Mouse (Mus musculus): ENCODE results near the gene Prtn3. TPM values are rescaled to one million over a fixed set of nuclear protein-coding genes. Genes with fewer than 3 reads are reported as not detected.
A peak's percentile ranks its signal among the peaks of the same experiment; 100 is the strongest.

The Prtn3 gene
- total RNA-seq (2021) = not detected in 2 replicates
- long read RNA-seq = 0 reads

- no peak for DNase-seq
Measured at GRCm38 (mm10) chr10:79874290-79874862, at the start of gene Prtn3, which contains the start of gene Plppr3. TSS of gene Prtn3 (plus strand) at chr10:79874476. TSS of gene Plppr3 (minus strand) at chr10:79874634.

- no peak for DNase-seq
Measured at GRCm38 (mm10) chr10:79831583-79831982, 42.7 kb upstream of the Prtn3 start.

DNA sequence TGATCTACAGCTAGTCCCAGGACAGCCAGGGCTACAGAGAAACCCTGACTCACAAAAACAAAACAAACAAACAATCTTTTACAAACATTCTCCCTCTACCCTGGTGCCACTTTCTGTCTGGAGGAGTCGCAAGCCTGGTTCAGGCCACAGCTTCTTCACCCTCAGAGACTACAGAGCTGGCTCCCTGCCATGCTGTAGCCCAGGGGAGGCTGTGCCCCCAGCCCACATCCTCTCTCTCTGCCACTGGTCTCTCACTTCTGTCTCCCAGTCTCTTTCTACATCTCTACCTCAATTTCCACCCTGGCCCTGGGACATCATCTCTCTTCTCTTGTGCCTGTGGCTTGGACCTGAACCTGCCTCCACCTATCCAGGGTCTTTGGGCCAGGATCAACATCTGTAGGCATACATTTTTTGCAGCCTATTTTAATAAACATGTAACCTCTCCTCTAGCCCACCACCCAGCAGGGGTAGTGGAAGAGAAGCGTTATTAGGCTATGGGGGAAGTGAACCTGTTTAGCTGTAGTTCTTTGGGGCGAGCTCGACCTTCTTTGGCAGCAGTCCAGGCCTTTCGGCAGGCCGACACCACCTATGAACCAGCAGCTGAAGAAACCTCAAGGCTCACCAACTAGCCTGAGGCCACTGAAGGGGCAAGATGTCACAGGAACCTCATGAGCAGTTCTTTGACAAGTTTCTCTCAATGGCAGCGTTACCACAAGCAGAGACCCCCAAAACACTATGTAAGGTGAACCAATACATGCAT, 42.1 kb upstream of the Prtn3 start:
- no peak for DNase-seq

DNA sequence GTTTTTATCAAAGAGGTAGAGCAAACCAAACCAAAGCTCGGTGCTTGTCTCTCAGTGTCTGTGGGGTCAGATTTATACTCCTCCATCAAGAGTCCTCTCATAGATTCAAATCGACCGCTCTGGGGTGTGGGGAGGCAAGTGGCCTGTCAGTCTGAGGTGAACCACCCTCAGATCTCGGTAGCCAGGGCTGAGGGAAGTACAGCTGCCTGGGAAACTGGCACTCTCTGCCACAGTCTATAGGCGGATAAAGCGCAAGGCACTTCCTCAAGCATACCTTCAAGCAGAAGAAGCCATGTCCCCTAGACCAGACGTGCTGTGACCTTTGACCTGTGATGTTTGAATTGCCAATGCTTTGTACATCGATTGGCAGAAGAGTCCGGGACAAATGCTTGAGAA, 41.5 kb upstream of the Prtn3 start:
- DNase-seq = no peak

DNA sequence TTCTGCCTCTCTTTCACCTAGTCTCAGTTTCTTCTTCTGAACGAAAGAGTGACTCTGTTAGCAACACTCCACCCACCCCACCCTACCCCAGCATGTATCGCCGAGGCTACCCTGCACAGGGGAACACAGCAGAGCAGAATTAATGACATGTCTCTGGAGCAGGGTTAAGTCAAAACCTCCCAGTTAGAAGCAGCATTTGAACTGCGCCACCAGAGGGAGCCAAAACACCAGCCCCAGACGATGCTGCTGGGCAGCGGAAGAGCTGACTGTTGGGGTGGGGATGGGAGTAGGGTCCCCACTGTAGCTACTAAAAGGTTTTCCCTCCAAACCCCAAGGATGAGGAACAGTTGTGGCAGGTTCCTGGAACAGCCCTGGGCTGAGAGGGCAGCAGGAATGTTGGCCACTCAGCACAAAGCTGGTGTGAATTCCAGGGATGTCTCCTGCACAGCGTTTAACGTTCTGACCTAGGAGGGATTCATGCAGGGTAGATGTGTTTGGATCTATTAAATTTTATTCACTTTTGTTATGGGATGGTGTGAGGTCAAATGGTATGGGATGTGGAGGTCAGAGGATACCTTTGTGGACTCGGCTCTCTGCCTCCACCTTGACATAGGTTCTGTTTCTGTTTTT, 39.4 kb upstream of the Prtn3 start:
- DNase-seq = peak; percentile 77

DNA sequence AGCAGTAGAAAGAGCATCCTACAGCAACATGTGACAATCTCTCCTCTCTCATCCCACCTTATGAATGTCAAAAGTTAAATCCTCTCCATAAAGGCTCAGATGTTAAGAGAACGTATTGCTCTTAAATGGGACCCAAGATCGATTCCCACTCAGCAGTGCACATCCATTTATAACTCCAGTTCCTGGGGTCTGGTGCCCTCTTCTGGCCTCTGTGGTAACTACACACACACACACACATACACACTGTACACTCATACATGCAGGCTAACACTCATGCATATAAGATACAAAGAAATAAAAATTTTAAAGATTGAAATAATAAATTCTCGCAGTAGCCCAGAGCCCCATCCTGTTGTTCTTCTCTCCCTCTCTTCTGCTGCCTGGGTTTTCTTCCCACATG, 37.4 kb upstream of the Prtn3 start:
- no peak for DNase-seq

- no peak for DNase-seq
Measured at GRCm38 (mm10) chr10:79838151-79838550, 36.1 kb upstream of the Prtn3 start.

- no peak for DNase-seq
Measured at GRCm38 (mm10) chr10:79840091-79840490, 34.2 kb upstream of the Prtn3 start.

DNA sequence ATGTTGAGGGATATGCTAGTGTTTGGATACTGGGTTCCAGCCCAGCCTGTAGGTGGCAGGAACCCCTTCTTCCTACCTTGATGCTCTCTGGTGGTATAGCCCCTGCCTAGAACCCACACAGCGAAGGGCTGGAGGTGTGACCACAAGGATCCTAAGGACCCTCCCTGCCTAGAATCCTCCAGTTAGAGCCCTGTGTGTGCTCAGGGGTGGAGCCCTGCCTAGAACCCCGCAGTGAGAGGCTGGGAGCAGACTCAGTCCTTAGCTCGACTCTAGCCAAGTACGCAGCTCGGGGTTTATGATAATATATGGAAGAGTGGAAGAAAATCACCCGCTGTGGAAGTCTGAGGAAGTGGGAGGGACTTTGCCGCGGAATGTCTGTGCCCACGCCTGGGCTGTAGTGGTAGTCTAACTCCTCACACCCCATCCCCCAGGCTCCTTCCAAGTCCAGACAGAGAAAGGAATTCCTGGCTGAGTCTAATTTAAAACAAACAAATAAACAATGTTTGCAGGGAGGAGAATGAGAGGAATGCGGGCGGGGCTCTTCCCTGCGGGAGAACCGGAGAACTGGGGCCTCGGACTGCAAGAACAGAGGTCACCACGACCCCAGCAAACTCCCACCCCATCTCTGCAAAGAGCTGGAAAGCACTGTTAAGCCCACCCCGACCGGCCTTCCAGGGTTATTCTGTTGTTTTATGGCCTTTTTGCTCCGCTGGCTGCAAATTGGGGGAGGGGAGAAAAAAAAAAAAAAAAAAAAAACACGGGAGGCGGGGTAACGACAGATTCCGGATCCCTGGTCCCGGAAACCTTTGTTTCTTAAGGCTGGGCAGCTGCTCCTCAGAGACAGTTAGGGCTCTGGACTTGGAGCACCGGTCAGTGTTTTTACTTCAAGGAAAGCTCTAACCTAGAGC, 33.4 kb upstream of the Prtn3 start:
- DNase-seq = no peak

GRCm38 (mm10) chr10:79842322-79842721, 32.0 kb upstream of the Prtn3 start:
- DNase-seq = no peak

GRCm38 (mm10) chr10:79843476-79843875, 30.8 kb upstream of the Prtn3 start:
- DNase-seq = no peak

- no peak for DNase-seq
Measured at GRCm38 (mm10) chr10:79846553-79846952, 27.7 kb upstream of the Prtn3 start.

DNA sequence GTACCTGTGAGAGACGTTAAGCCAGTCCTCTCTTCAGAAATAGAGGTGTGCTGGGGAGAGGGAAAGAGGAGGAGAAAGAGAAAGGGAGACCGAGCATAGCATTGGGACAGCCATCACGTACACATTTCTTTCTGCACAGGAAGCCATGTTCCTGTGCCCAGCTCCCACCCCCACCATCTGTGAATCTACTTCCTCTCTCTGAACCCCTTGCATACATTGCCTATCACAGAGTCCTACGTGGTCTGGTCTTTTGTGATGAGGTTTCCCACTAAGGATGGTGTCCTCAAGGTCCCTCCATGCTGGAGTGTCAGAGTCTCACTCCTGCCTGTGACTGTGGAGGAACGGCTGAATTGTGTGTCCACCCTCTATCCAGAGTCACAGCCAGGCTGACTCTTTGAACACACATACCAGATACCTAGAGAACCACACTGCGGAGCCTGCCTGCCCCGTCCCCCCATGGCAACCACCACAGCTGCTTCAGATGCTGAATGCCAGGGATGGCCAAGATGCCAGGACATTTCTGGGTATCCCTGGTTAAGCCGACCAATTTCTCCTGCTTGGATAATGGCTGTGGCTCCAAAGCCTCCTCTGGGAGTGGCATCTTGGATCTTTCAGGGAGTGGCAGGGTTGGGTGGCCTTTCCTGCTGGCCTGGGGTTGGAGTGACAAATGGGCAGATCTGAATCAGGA, 24.2 kb upstream of the Prtn3 start:
- DNase-seq = no peak

DNA sequence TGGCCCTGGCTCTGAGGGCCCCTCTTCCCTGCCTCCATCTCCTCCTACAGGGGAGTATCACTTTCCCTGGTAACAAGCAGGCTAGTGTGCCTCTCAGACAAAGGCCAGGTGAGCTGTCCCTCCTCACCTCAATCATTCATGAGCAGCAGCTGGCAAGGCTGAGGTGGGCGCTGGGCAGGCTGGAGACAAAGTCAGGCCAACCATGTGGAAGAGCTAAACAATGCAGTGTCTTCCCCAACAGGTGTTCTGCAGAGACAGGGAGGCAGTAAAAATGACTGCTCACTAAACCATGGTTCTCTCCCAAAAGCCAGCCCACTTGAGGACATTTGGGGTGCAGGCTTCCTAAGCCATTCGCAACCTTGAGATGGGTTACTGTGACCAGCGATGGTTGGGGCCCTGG, 22.6 kb upstream of the Prtn3 start:
- no peak for DNase-seq

DNA sequence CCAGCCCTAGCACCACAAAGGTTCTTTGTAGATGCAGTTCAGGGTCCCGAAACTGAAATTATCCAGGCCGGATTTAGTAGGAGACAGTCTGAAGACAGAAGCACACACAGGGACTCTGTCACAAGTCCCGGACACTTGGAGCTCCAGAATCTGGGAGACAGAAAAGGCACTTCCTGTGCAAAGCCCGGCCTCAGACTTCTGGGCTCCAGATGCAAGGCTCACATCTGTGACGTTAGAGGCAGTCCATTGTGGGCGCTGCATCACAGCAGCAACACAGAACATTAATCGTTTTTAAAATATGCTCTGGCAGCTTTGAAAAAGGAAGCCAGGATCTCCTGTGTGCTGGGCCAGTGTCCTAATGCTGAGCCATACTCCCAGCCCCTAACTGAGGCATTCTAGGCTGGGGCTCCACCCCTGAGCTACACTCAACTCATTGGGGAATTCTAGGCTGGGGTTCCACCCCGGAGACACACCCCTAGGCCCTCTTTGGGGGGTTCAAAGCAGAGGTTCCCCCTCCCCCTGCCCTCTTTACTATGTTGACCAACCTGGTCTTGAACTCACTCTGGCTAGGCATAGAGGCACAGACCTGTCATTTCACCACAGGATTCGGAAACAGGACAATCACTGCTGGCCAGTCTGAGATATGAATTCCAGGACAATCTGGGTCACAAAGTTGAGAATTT, 22.0 kb upstream of the Prtn3 start:
- DNase-seq = no peak

- no peak for DNase-seq
Measured at GRCm38 (mm10) chr10:79852827-79853226, 21.4 kb upstream of the Prtn3 start.

DNA sequence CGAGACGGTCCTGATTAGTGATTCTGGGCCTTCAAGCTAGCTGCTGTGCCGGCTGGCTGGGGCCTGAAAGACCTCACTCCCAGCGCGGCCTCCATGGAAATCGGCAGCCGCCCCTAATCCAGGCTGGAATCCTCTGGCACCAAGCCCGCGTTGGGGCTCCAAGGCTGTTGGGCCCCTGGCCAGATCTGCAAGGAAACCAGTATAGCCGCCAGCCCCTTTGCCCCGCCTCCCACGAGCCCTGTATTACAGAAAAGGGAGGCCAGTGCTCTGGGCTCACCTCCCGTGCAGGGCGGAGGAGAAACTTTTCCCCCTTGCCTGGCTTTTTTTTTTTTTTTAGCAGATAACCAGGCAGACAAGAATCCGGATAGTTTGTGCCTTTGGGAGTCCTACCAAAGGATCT, 20.9 kb upstream of the Prtn3 start:
- DNase-seq = peak; percentile 98

DNA sequence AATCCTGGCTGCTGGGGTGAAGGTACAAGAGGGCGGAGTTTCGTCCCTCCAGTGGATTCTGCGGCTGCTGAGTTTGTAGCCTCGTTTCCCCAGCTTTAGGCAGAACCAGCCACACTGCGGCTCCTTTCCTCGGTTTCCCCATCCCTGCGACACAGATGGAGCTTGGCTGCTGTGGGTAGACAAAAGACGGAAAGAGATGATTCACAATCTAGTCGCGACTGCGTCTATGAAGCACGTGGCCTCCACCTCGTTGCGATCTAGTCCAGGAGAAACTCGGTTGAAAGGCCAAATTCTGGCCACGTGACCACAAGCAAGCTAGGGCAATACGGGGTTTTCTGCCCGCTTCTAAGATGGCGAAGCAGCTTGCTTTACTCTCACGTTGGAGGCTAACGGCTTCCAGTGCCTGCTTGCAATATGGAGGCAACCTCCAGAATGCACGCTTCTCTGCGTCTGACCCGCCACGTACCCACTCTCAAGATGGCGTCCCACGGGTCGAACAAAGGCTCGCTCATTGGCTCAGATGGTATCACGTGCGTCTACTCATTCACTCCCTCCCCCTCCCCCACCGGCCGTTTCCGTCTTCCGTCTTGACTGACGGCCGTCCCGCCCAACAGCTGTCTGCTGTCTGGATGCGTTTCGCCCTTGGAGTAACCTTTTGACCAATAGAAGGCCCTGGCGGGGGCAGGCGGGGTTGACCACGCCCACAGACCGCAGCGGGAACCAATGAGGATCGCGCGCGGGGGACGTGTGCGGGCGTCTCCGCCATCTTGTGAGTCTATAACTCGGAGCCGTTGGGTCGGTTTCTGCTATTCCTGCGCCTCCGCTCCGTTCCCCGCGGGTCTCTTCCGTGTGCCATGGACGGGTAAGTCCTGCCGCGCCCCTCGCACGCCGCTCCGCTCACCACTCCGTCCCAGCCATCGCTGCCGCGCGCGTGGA, 20.1 kb upstream of the Prtn3 start, which contains the start of gene Ptbp1:
Gene Ptbp1 (plus strand): TSS at position 568 of the 936 bp plus-strand sequence.
- DNase-seq = peak; percentile 99

- peak; percentile 74 for DNase-seq
Measured at GRCm38 (mm10) chr10:79854801-79855541, 19.3 kb upstream of the Prtn3 start.
